Mouse (Mus musculus) heart, postnatal 14 days (tissue): ENCODE results near the gene Prdx5. TPM values are rescaled to one million over a fixed set of nuclear protein-coding genes. Genes with fewer than 3 reads are reported as not detected.

Experiments
- microRNA-seq, 2 experiments: library from miRNA; unstranded; fragments of <30 nt; microRNA quantifications; one replicate each; pipeline ENCODE4 v1.2.0; 2021 to 2022
- total RNA-seq, 2 experiments: library from RNA; stranded (reverse); gene quantifications; 2 replicates each; pipeline ENCODE4 v1.2.3; 2021

Gene Prdx5
- total RNA-seq, 2 experiments from 2014 or later, result 595 to 603 TPM

Small RNA genes within 50 kb of the gene (microRNA-seq; reads per million reads assigned to microRNA genes)
- 7.4 to 9.1 reads per million in 2 experiments for gene Mir6990

Other genes with a start within 250 kb of the Prdx5 start
- gene Rps6ka4, start 69.5 kb downstream of the Prdx5 start, total RNA-seq, result 10 to 100 TPM; 14.8 to 18.2 TPM
- gene Ccdc88b, start 51.9 kb downstream of the Prdx5 start, total RNA-seq, result 1 to 10 TPM; 1.0 to 1.7 TPM
- 10 to 100 TPM; 26.7 to 30.6 TPM for gene Trmt112, start 408 bp downstream of the Prdx5 start, total RNA-seq
- gene Esrra, start 11.7 kb upstream of the Prdx5 start, total RNA-seq, result 100 to 1,000 TPM; 128 to 136 TPM
- not detected for gene Catsperz, start 15.3 kb upstream of the Prdx5 start, total RNA-seq
- gene Kcnk4, start 24.4 kb upstream of the Prdx5 start, total RNA-seq, result under 1 TPM in 1 of 2 experiments, not detected in 1; 0.26 TPM
- 10 to 100 TPM; 28.6 to 29.9 TPM for gene Bad, start 31.8 kb upstream of the Prdx5 start, total RNA-seq
- 10 to 100 TPM; 34.1 to 40.0 TPM for gene Gpr137, start 32.4 kb upstream of the Prdx5 start, total RNA-seq
- gene Ppp1r14b, start 64.9 kb upstream of the Prdx5 start, total RNA-seq, result 100 to 1,000 TPM in 1 of 2 experiments, 10 to 100 TPM in 1; 89.8 to 120 TPM
- gene Plcb3, start 66.4 kb upstream of the Prdx5 start, total RNA-seq, result 10 to 100 TPM; 16.2 to 16.8 TPM
- 10 to 100 TPM; 13.6 to 14.2 TPM for gene Fkbp2, start 70.4 kb upstream of the Prdx5 start, total RNA-seq
- gene Vegfb, start 77.5 kb upstream of the Prdx5 start, total RNA-seq, result 100 to 1,000 TPM; 307 to 309 TPM
- gene Dnajc4, start 82.5 kb upstream of the Prdx5 start, total RNA-seq, result 10 to 100 TPM; 54.8 to 62.7 TPM
- gene Nudt22, start 86.0 kb upstream of the Prdx5 start, total RNA-seq, result 10 to 100 TPM; 24.8 to 26.1 TPM
- gene Trpt1, start 86.0 kb upstream of the Prdx5 start, total RNA-seq, result 10 to 100 TPM; 18.7 to 20.1 TPM
- 10 to 100 TPM in 1 of 2 experiments, 1 to 10 TPM in 1; 6.1 to 10.7 TPM for gene Fermt3, start 109.4 kb upstream of the Prdx5 start, total RNA-seq
- 100 to 1,000 TPM in 1 of 2 experiments, 10 to 100 TPM in 1; 84.1 to 107 TPM for gene Stip1, start 129.9 kb upstream of the Prdx5 start, total RNA-seq
- gene Macrod1, start 146.7 kb upstream of the Prdx5 start, total RNA-seq, result 100 to 1,000 TPM; 181 to 186 TPM
- 1 to 10 TPM in 1 of 2 experiments, under 1 TPM in 1; 0.98 to 1.0 TPM for gene Flrt1, start 195.6 kb upstream of the Prdx5 start, total RNA-seq